Mouse (Mus musculus) midbrain, embryonic 15.5 days (tissue): ENCODE measurements around the gene Myo18a. TPM values are rescaled to one million over a fixed set of nuclear protein-coding genes. Genes with fewer than 3 reads are reported as not detected.

Experiments
- ATAC-seq: fragments of 200-750 bp; cut with Nextera tagmentation; replicated peaks from 2 replicates; pipeline ENCODE4 v1.8.0; 2017; ENCODE audit warnings: moderate TSS enrichment
- H3K27ac ChIP-seq: fragments of 300-500 bp; sonication (generic); 2 replicates; pipeline ENCODE4 v1.5.1; 2015; ENCODE audit warnings: mild to moderate bottlenecking, inconsistent platforms
- H3K27me3 ChIP-seq: fragments of 300-500 bp; sonication (generic); replicated peaks from 2 replicates; pipeline ENCODE4 v1.6.1; 2015; ENCODE audit warnings: inconsistent platforms
- H3K36me3 ChIP-seq: fragments of 300-500 bp; sonication (generic); replicated peaks from 2 replicates; pipeline ENCODE4 v1.6.1; 2015; ENCODE audit warnings: inconsistent platforms
- H3K4me1 ChIP-seq: fragments of 300-500 bp; sonication (generic); 2 replicates; pipeline ENCODE4 v1.6.1; 2015; ENCODE audit warnings: inconsistent platforms
- H3K4me2 ChIP-seq: fragments of 300-500 bp; sonication (generic); 2 replicates; pipeline ENCODE4 v1.6.1; 2015; ENCODE audit warnings: inconsistent platforms, mild to moderate bottlenecking, moderate library complexity
- H3K4me3 ChIP-seq: fragments of 300-500 bp; sonication (generic); 2 replicates; pipeline ENCODE4 v1.5.1; 2015; ENCODE audit warnings: mild to moderate bottlenecking, inconsistent platforms
- H3K9ac ChIP-seq: fragments of 300-500 bp; sonication (generic); 2 replicates; pipeline ENCODE4 v1.6.1; 2015; ENCODE audit warnings: mild to moderate bottlenecking, inconsistent platforms
- H3K9me3 ChIP-seq: fragments of 300-500 bp; sonication (generic); 2 replicates; pipeline ENCODE4 v1.6.1; 2016; ENCODE audit warnings: inconsistent platforms
- WGBS: fragments of 180-500 bp; shearing (Covaris S2); methylation state at CpG from one replicate; pipeline ENCODE4 v1.1.7; 2015; ENCODE audit warnings: mixed read lengths; 5-methylcytosine and 5-hydroxymethylcytosine counted together
- polyA plus RNA-seq: library from polyadenylated mRNA; unstranded; fragments of >200 nt; fragmentation: Nextera tagmentation; extraction: Ambion mirVana; gene quantifications from 2 replicates; pipeline ENCODE4 v1.2.1, GENCODE M21; 2015

Myo18a gene
- polyA plus RNA-seq, 1 experiment from 2014 or later, result 58.5 TPM

GRCm38 (mm10) chr11:77752525-77752924 lies 10.5 kb upstream of the Myo18a start:
- 86% methylated on average over 5 of the region's 5 CpGs for WGBS
- no peak overlapping the region for H3K27ac ChIP-seq
- no peaks in the 10 kb centered on the region for H3K36me3 ChIP-seq
- no peak for ATAC-seq
- no peak overlapping the region for H3K4me3 ChIP-seq
- H3K4me2 ChIP-seq, result no peak overlapping the region
- no peaks in the 10 kb centered on the region for H3K9me3 ChIP-seq
- H3K9ac ChIP-seq, result no peak overlapping the region
- no peaks in the 10 kb centered on the region for H3K27me3 ChIP-seq
- H3K4me1 ChIP-seq, result no peaks in the 10 kb centered on the region

DNA sequence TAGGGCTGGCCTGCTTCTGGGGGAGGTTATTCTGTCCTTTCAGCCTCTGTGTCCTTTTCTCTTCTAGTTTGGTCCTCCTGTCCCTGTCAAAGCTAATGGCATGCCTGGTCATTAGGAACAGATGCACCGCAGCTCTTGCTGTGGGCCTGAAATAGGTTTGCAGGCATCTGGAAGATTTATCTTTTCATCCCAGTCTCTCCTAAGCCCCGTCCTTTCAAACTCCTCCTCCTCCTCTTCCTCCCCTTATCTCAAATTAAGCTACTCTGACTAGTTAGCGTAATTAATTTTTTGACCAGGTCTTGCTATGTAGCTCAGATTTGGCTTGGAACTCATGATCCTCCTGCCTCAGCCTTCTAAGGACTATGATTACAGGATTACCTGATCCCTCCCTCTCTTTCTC lies 9.6 kb upstream of the Myo18a start:
- Histone ChIP-seq H3K4me3 (no peak overlapping the region), H3K9ac (no peak overlapping the region), H3K4me1 (no peaks in the 10 kb centered on the region), H3K27me3 (no peaks in the 10 kb centered on the region), H3K27ac (no peak overlapping the region), H3K36me3 (no peaks in the 10 kb centered on the region), H3K9me3 (no peaks in the 10 kb centered on the region), H3K4me2 (no peak overlapping the region)
- no peak for ATAC-seq
- WGBS, result 84% methylated on average over 3 of the region's 3 CpGs

- no peak for ATAC-seq
- 87% methylated on average over 4 of the region's 4 CpGs for WGBS
Measured at GRCm38 (mm10) chr11:77760031-77760430, 3.0 kb upstream of the Myo18a start.

DNA sequence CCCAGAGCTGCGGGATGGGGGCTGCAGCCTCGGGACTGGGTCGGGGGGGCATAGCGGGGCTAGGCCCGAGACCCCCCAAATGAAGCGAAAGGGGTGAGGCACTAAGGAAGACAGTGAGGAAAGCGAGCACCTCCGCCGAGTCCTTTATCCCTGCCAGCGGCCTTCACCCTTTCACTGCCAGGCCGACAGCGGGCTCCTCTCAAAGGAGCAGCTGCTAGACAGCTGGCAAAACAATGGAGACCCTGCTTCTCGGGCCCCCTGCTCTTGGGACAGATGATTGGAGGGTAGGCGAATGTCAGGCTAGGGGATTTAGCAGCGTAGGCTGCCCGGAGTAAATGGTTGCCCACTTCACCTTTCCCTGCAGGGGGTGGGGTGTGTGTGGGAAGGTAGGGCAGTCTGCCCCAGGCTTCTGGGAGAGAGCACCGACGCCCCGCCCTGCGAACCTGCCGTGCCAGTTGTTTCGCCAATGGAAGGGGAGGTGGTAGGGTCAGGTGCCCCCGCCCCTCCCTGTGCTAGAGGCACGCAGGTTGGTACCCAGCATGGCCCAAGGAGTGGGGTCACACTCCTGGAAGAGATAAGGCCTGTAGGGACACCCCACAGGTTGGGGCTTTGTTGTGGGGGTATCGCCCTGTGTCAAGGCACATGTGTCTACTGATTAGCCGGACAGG lies 761 bp downstream of the Myo18a start:
- Histone ChIP-seq H3K4me3 (peak overlapping the region; percentile 93), H3K27ac (peak overlapping the region; percentile 95), H3K27me3 (no peaks in the 10 kb centered on the region), H3K36me3 (no peaks in the 10 kb centered on the region), H3K9ac (peak overlapping the region; percentile 98), H3K4me2 (peak overlapping the region; percentile 87), H3K9me3 (no peaks in the 10 kb centered on the region), H3K4me1 (peaks cover 38% of the 10 kb centered on the region)
- ATAC-seq, result peak; percentile 65
- WGBS, result 2% methylated on average over 26 of the region's 26 CpGs

More at GRCm38 (mm10) chr11:77760031-77760430, 3.0 kb upstream of the Myo18a start:
- Histone ChIP-seq H3K36me3 (no peaks in the 10 kb centered on the region), H3K27ac (no peak overlapping the region), H3K4me2 (no peak overlapping the region), H3K9me3 (no peaks in the 10 kb centered on the region), H3K9ac (no peak overlapping the region), H3K4me3 (no peak overlapping the region), H3K4me1 (peaks cover 17% of the 10 kb centered on the region), H3K27me3 (no peaks in the 10 kb centered on the region)

- Histone ChIP-seq H3K27ac (peak overlapping the region; percentile 95; the same call in 1 of the 2 replicates), H3K4me3 (peak overlapping the region; percentile 93), H3K4me1 (peaks cover 38% of the 10 kb centered on the region), H3K9me3 (no peaks in the 10 kb centered on the region), H3K4me2 (peak overlapping the region; percentile 87), H3K27me3 (no peaks in the 10 kb centered on the region), H3K36me3 (no peaks in the 10 kb centered on the region), H3K9ac (peak overlapping the region; percentile 98)
- no peak for ATAC-seq
- WGBS, result 59% methylated on average over 9 of the region's 9 CpGs
Measured at GRCm38 (mm10) chr11:77764694-77765458, 1.8 kb downstream of the Myo18a start.

- Histone ChIP-seq H3K9me3 (no peaks in the 10 kb centered on the region), H3K4me1 (peaks cover 38% of the 10 kb centered on the region), H3K4me3 (0 out of 2 replicates have a peak overlapping the region, but pooled peaks have one; percentile 5), H3K27ac (no peak overlapping the region), H3K4me2 (peak overlapping the region; percentile 87; the same call in 1 of the 2 replicates), H3K9ac (no peak overlapping the region), H3K27me3 (no peaks in the 10 kb centered on the region), H3K36me3 (no peaks in the 10 kb centered on the region)
- no peak for ATAC-seq
- WGBS, result 51% methylated on average over 4 of the region's 4 CpGs
Measured at GRCm38 (mm10) chr11:77765459-77765777, 2.4 kb downstream of the Myo18a start.

DNA sequence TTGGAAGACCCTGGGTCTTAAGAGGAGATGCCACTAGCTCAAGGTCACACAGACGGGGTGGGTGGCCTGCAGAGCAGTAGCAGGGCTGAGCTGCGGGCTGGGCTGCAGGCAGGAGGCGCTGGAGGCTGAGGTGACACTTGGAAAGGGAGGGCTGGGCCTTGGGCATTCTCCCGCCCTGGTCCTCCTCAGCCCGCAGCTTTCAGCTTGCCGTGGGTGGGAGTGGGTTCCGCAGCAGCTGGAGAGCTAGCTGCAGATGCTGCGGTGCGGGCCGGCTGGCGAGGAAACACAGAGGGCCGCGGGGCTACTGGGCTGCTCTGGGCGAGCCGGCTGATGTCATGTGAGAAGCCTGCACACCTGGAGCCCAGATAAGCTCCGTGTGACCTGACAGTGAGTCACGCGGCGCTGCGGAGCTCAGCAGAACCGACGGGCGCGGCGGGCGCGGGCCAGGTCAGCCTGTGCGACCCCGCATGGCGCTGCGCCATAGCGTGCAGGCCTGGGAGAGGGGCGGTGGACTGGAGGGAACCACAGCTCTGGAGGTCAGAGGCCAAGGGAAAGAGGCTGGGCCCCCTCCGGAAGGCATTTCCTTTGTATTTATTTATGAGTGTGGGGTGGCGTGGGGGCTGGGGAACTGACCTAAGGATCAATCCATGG lies 3.4 kb downstream of the Myo18a start:
- peak overlapping the region; percentile 41; the same call in 1 of the 2 replicates for H3K27ac ChIP-seq

GRCm38 (mm10) chr11:77769496-77769895 lies 6.5 kb downstream of the Myo18a start:
- Histone ChIP-seq H3K4me1 (peaks cover 27% of the 10 kb centered on the region), H3K4me2 (no peak overlapping the region), H3K4me3 (no peak overlapping the region), H3K9ac (no peak overlapping the region), H3K9me3 (no peaks in the 10 kb centered on the region), H3K27ac (no peak overlapping the region), H3K27me3 (no peaks in the 10 kb centered on the region), H3K36me3 (no peaks in the 10 kb centered on the region)
- ATAC-seq, result no peak
- 82% methylated on average over 4 of the region's 4 CpGs for WGBS

More for the DNA sequence above, 3.4 kb downstream of the Myo18a start:
- Histone ChIP-seq H3K27me3 (no peaks in the 10 kb centered on the region), H3K4me3 (peak overlapping the region; percentile 35), H3K9me3 (no peaks in the 10 kb centered on the region), H3K4me1 (peaks cover 38% of the 10 kb centered on the region), H3K4me2 (peak overlapping the region; percentile 87), H3K9ac (peak overlapping the region; percentile 46), H3K36me3 (no peaks in the 10 kb centered on the region)
- WGBS, result 1% methylated on average over 35 of the region's 35 CpGs
- ATAC-seq, result no peak; the same call in 1 of the 2 replicates

GRCm38 (mm10) chr11:77770346-77770745 lies 7.3 kb downstream of the Myo18a start:
- no peaks in the 10 kb centered on the region for H3K36me3 ChIP-seq
- H3K4me2 ChIP-seq, result no peak overlapping the region
- H3K9me3 ChIP-seq, result no peaks in the 10 kb centered on the region
- no peaks in the 10 kb centered on the region for H3K27me3 ChIP-seq
- H3K4me1 ChIP-seq, result peaks cover 18% of the 10 kb centered on the region
- ATAC-seq, result no peak
- H3K4me3 ChIP-seq, result no peak overlapping the region
- H3K9ac ChIP-seq, result no peak overlapping the region
- WGBS, result 86% methylated on average over 8 of the region's 8 CpGs
- H3K27ac ChIP-seq, result no peak overlapping the region

GRCm38 (mm10) chr11:77771879-77772713 lies 9.1 kb downstream of the Myo18a start:
- Histone ChIP-seq H3K9me3 (no peaks in the 10 kb centered on the region), H3K4me1 (peaks cover 4% of the 10 kb centered on the region; the same call in 1 of the 2 replicates), H3K9ac (no peak overlapping the region), H3K27me3 (no peaks in the 10 kb centered on the region), H3K4me3 (no peak overlapping the region), H3K27ac (no peak overlapping the region), H3K4me2 (no peak overlapping the region), H3K36me3 (no peaks in the 10 kb centered on the region)
- no peak for ATAC-seq
- 73% methylated on average over 8 of the region's 8 CpGs for WGBS

DNA sequence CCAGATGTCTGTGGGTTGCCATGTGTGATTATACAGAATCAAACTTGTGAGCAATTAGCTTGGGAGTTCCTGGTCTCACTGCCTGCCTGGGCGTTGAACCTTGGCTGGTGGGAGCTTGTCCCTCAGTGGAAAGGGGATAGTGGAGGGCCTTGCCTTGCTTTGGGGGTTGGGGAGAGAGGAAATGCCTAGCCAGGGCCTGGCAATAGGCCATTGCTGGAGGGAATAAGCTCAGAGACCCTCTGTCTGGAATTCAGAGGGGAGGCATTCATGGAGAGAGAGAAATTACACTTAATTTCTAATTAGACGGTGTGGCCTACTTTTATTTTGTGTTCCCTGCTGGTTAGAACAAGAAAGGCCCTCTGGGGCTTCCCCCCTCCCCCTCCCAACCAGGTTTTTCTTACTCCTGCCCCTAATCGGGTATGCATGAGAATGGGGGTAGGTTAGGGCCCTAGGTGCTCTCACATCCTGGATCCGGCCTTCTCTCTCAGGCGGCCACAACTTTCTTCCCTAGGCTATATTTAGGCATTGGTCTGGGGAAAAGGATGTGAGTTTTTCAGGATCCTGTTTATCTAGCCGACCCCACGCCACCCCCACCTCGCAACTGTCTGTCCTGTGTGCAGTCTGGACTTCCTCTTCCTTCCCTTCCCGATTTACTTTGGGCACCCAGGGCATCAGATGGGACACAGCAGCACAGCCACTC lies 12.8 kb downstream of the Myo18a start:
- no peak for ATAC-seq
- H3K9ac ChIP-seq, result no peak overlapping the region
- H3K36me3 ChIP-seq, result peaks cover 10% of the 10 kb centered on the region; the same call in 1 of the 2 replicates
- no peak overlapping the region for H3K4me3 ChIP-seq
- H3K27ac ChIP-seq, result no peak overlapping the region
- 0 out of 2 replicates have a peak, but pooled peaks cover 7% of the 10 kb centered on the region for H3K4me1 ChIP-seq
- H3K27me3 ChIP-seq, result no peaks in the 10 kb centered on the region
- H3K4me2 ChIP-seq, result no peak overlapping the region
- no peaks in the 10 kb centered on the region for H3K9me3 ChIP-seq
- 69% methylated on average over 9 of the region's 9 CpGs for WGBS
